Mouse (Mus musculus) CH12.LX (cell line): ENCODE results near the gene Med20. TPM values are rescaled to one million over a fixed set of nuclear protein-coding genes. Genes with fewer than 3 reads are reported as not detected.
A peak's percentile ranks its signal among the peaks of the same experiment; 100 is the strongest.

ENCODE experiments used
- DNase-seq: peaks from one replicate; pipeline ENCODE4 v3.0.0-alpha.2; 2013; ENCODE audit errors: extremely low read depth
- H3K27ac ChIP-seq: 2 replicates; pipeline ENCODE4 v1.5.1; 2012; ENCODE audit warnings: low read depth, mild to moderate bottlenecking, control low read depth, moderate library complexity; ENCODE audit not compliant: insufficient read depth
- H3K27me3 ChIP-seq: replicated peaks from 2 replicates; pipeline ENCODE3; 2012; ENCODE audit warnings: inconsistent platforms
- H3K36me3 ChIP-seq, 2 experiments: replicated peaks in 1 of 2; 2 replicates each; pipeline versions ENCODE3 to v1.6.1; 2012; ENCODE audit warnings: inconsistent platforms in 1 of 2, low read length in 1 of 2, mild to moderate bottlenecking in 1 of 2, mixed read lengths in 1 of 2, moderate library complexity in 1 of 2; ENCODE audit not compliant: control insufficient read depth in 1 of 2, insufficient read depth in 1 of 2
- H3K4me1 ChIP-seq, 2 experiments: 2 replicates each; pipeline ENCODE4 v1.6.1; 2012; ENCODE audit warnings: inconsistent platforms in 1 of 2, moderate library complexity in 1 of 2; ENCODE audit not compliant: insufficient read depth in 2 of 2, control insufficient read depth in 1 of 2
- H3K4me2 ChIP-seq: 2 replicates; pipeline ENCODE4 v1.6.1; 2012; ENCODE audit warnings: low read depth, mild to moderate bottlenecking, control low read depth; ENCODE audit not compliant: poor library complexity, insufficient read depth, severe bottlenecking
- H3K4me3 ChIP-seq, 3 experiments: fragments of 150-350 bp in 1 of 3; sonication (generic) in 1 of 3; replicated peaks in 1 of 3; 2 replicates each; pipeline versions ENCODE3 to v1.5.1; 2011 to 2012; ENCODE audit warnings: low read depth in 2 of 3, low read length in 2 of 3, mild to moderate bottlenecking in 2 of 3, moderate library complexity in 2 of 3, control low read depth in 1 of 3, improper control_type of control experiment in 1 of 3, inconsistent platforms in 1 of 3, mixed read lengths in 1 of 3; ENCODE audit not compliant: poor library complexity in 1 of 3
- H3K79me2 ChIP-seq: replicated peaks from 2 replicates; pipeline ENCODE4 v1.6.1; 2012; ENCODE audit warnings: mild to moderate bottlenecking, moderate library complexity; ENCODE audit not compliant: control insufficient read depth, poor library complexity, insufficient read depth, severe bottlenecking; ENCODE audit errors: extremely low read depth
- H3K9ac ChIP-seq: 2 replicates; pipeline ENCODE4 v1.6.1; 2012; ENCODE audit warnings: low read depth, mild to moderate bottlenecking, control low read depth, moderate library complexity; ENCODE audit not compliant: insufficient read depth
- H3K9me3 ChIP-seq: replicated peaks from 2 replicates; pipeline ENCODE3; 2012; ENCODE audit warnings: low read length, inconsistent platforms, mixed read lengths
- BHLHE40 ChIP-seq: IDR thresholded peaks from 2 replicates; pipeline ENCODE4 v1.6.1; 2011; ENCODE audit warnings: mild to moderate bottlenecking, low read depth, low read length, improper control_type of control experiment
- CHD1 ChIP-seq: IDR thresholded peaks from 2 replicates; pipeline ENCODE4 v1.6.1; 2012; ENCODE audit warnings: low read depth, low read length, improper control_type of control experiment, inconsistent platforms
- CHD2 ChIP-seq: IDR thresholded peaks from 2 replicates; pipeline ENCODE4 v1.6.1; 2011; ENCODE audit warnings: low read length, improper control_type of control experiment
- CTCF ChIP-seq, 2 experiments: IDR thresholded peaks in 1 of 2; conservative IDR thresholded peaks in 1 of 2; 2 replicates each; pipeline ENCODE4 v1.5.1; 2011 to 2012; ENCODE audit warnings: low read depth in 2 of 2, low read length in 2 of 2, improper control_type of control experiment in 1 of 2, inconsistent platforms in 1 of 2, mild to moderate bottlenecking in 1 of 2, moderate library complexity in 1 of 2
- E2F4 ChIP-seq: IDR thresholded peaks from 2 replicates; pipeline ENCODE4 v1.6.1; 2011; ENCODE audit warnings: low read depth, low read length, improper control_type of control experiment; ENCODE audit not compliant: insufficient replicate concordance
- ELF1 ChIP-seq: IDR thresholded peaks from 2 replicates; pipeline ENCODE4 v1.6.1; 2014; ENCODE audit warnings: low read depth, mild to moderate bottlenecking, inconsistent platforms, low read length, improper control_type of control experiment
- EP300 ChIP-seq: IDR thresholded peaks from 2 replicates; pipeline ENCODE4 v1.6.1; 2011; ENCODE audit warnings: low read length, improper control_type of control experiment
- ETS1 ChIP-seq: conservative IDR thresholded peaks from 2 replicates; pipeline ENCODE4 v1.6.1; 2012; ENCODE audit warnings: low read depth, mild to moderate bottlenecking, inconsistent platforms, low read length, improper control_type of control experiment, moderate library complexity
- GABPA ChIP-seq: IDR thresholded peaks from 2 replicates; pipeline ENCODE4 v1.6.1; 2012; ENCODE audit warnings: low read depth, low read length, improper control_type of control experiment, inconsistent platforms; ENCODE audit not compliant: insufficient replicate concordance
- HCFC1 ChIP-seq: IDR thresholded peaks from 2 replicates; pipeline ENCODE4 v1.6.1; 2012; ENCODE audit warnings: low read depth, mild to moderate bottlenecking, inconsistent platforms, low read length, improper control_type of control experiment
- IRF4 ChIP-seq: IDR thresholded peaks from 2 replicates; pipeline ENCODE4 v1.6.1; 2014; ENCODE audit warnings: low read depth, mild to moderate bottlenecking, inconsistent platforms, low read length, improper control_type of control experiment
- JUN ChIP-seq: IDR thresholded peaks from 2 replicates; pipeline ENCODE4 v1.6.1; 2011; ENCODE audit warnings: low read depth, mild to moderate bottlenecking, low read length, improper control_type of control experiment, moderate library complexity; ENCODE audit not compliant: insufficient read depth
- JUND ChIP-seq: conservative IDR thresholded peaks from 2 replicates; pipeline ENCODE4 v1.6.1; 2011; ENCODE audit warnings: low read depth, low read length, improper control_type of control experiment
- KAT2A ChIP-seq: IDR thresholded peaks from 2 replicates; pipeline ENCODE4 v1.6.1; 2012; ENCODE audit warnings: low read length, improper control_type of control experiment, inconsistent platforms; ENCODE audit not compliant: insufficient replicate concordance
- MAFK ChIP-seq: IDR thresholded peaks from 2 replicates; pipeline ENCODE4 v1.6.1; 2011; ENCODE audit warnings: low read length, improper control_type of control experiment; ENCODE audit not compliant: insufficient replicate concordance
- MAX ChIP-seq: IDR thresholded peaks from 2 replicates; pipeline ENCODE4 v1.6.1; 2011; ENCODE audit warnings: low read length, improper control_type of control experiment
- MAZ ChIP-seq: IDR thresholded peaks from 2 replicates; pipeline ENCODE4 v1.6.1; 2012; ENCODE audit warnings: low read depth, mild to moderate bottlenecking, inconsistent platforms, low read length, improper control_type of control experiment, moderate library complexity
- MEF2A ChIP-seq: IDR thresholded peaks from 2 replicates; pipeline ENCODE4 v1.6.1; 2014; ENCODE audit warnings: low read depth, mild to moderate bottlenecking, inconsistent platforms, low read length, improper control_type of control experiment, borderline replicate concordance
- MXI1 ChIP-seq: IDR thresholded peaks from 2 replicates; pipeline ENCODE4 v1.6.1; 2011; ENCODE audit warnings: mild to moderate bottlenecking, low read depth, low read length, improper control_type of control experiment
- MYC ChIP-seq: IDR thresholded peaks from 2 replicates; pipeline ENCODE4 v1.6.1; 2011; ENCODE audit warnings: low read depth, mild to moderate bottlenecking, improper control_type of control experiment, low read length
- NELFE ChIP-seq: IDR thresholded peaks from 2 replicates; pipeline ENCODE4 v1.6.1; 2011; ENCODE audit warnings: low read depth, low read length, improper control_type of control experiment
- NRF1 ChIP-seq: IDR thresholded peaks from 2 replicates; pipeline ENCODE4 v1.6.1; 2014; ENCODE audit warnings: low read depth, mild to moderate bottlenecking, inconsistent platforms, low read length, improper control_type of control experiment, moderate library complexity
- PAX5 ChIP-seq: IDR thresholded peaks from 2 replicates; pipeline ENCODE4 v1.6.1; 2012; ENCODE audit warnings: low read length, inconsistent platforms, mixed read lengths
- POLR2A ChIP-seq: IDR thresholded peaks from 2 replicates; pipeline ENCODE4 v1.6.1; 2011; ENCODE audit warnings: low read depth, mild to moderate bottlenecking, improper control_type of control experiment, low read length
- POLR2AphosphoS2 ChIP-seq: IDR thresholded peaks from 2 replicates; pipeline ENCODE4 v1.6.1; 2011; ENCODE audit warnings: low read depth, low read length, improper control_type of control experiment
- RAD21 ChIP-seq: IDR thresholded peaks from 2 replicates; pipeline ENCODE4 v1.6.1; 2011; ENCODE audit warnings: low read depth, mild to moderate bottlenecking, low read length, improper control_type of control experiment, moderate library complexity
- RCOR1 ChIP-seq: conservative IDR thresholded peaks from 2 replicates; pipeline ENCODE4 v1.6.1; 2012; ENCODE audit warnings: low read depth, mild to moderate bottlenecking, inconsistent platforms, low read length, improper control_type of control experiment
- SIN3A ChIP-seq: IDR thresholded peaks from 2 replicates; pipeline ENCODE4 v1.6.1; 2012; ENCODE audit warnings: low read length, improper control_type of control experiment, inconsistent platforms
- SMC3 ChIP-seq: IDR thresholded peaks from 2 replicates; pipeline ENCODE4 v1.6.1; 2011; ENCODE audit warnings: low read depth, low read length, improper control_type of control experiment
- TBP ChIP-seq: conservative IDR thresholded peaks from 2 replicates; pipeline ENCODE4 v1.6.1; 2011; ENCODE audit warnings: low read depth, low read length, improper control_type of control experiment
- TCF12 ChIP-seq: IDR thresholded peaks from 2 replicates; pipeline ENCODE4 v1.6.1; 2014; ENCODE audit warnings: low read depth, mild to moderate bottlenecking, inconsistent platforms, low read length, improper control_type of control experiment
- UBTF ChIP-seq: IDR thresholded peaks from 2 replicates; pipeline ENCODE4 v1.6.1; 2012; ENCODE audit warnings: low read depth, mild to moderate bottlenecking, inconsistent platforms, low read length, improper control_type of control experiment, moderate library complexity
- USF1 ChIP-seq: IDR thresholded peaks from 2 replicates; pipeline ENCODE4 v1.6.1; 2014; ENCODE audit warnings: low read depth, mild to moderate bottlenecking, inconsistent platforms, low read length, improper control_type of control experiment
- USF2 ChIP-seq: conservative IDR thresholded peaks from 2 replicates; pipeline ENCODE4 v1.6.1; 2011; ENCODE audit warnings: low read depth, low read length, improper control_type of control experiment
- ZC3H11A ChIP-seq: IDR thresholded peaks from 2 replicates; pipeline ENCODE4 v1.6.1; 2012; ENCODE audit warnings: low read depth, mild to moderate bottlenecking, inconsistent platforms, low read length, improper control_type of control experiment
- ZKSCAN1 ChIP-seq: IDR thresholded peaks from 2 replicates; pipeline ENCODE4 v1.6.1; 2012; ENCODE audit warnings: low read depth, inconsistent platforms, low read length, improper control_type of control experiment, borderline replicate concordance
- ZMIZ1 ChIP-seq: IDR thresholded peaks from 2 replicates; pipeline ENCODE4 v1.6.1; 2012; ENCODE audit warnings: low read depth, mild to moderate bottlenecking, inconsistent platforms, low read length, improper control_type of control experiment
- ZNF384 ChIP-seq: IDR thresholded peaks from 2 replicates; pipeline ENCODE4 v1.6.1; 2012; ENCODE audit warnings: low read depth, low read length, improper control_type of control experiment, inconsistent platforms
- dilution Hi-C: fragments of 300-500 bp; cut with MboI; formaldehyde crosslinking; loops from 2 replicates; pipeline ENCODE4 v1.14.3; 2020; ENCODE audit warnings: low sequenced_read_pairs; ENCODE audit not compliant: extremely low pct_unique_long_range_greater_than_20kb, extremely low pct_ligation_motif_present
- in situ Hi-C: fragments of 300-500 bp; cut with MboI; formaldehyde crosslinking; loops from 3 replicates; pipeline ENCODE4 v1.14.3; 2019; ENCODE audit warnings: low sequenced_read_pairs, low pct_ligation_motif_present, low pct_unique_long_range_greater_than_20kb, mixed read lengths
- polyA plus RNA-seq: library from polyadenylated mRNA; unstranded; fragments of >175 nt; gene quantifications from 2 replicates; pipeline ENCODE4 v1.2.1, GENCODE M21; 2012; ENCODE audit warnings: low read depth; ENCODE audit not compliant: insufficient read length
- total RNA-seq, 2 experiments: library from RNA; depleted of rRNA; stranded (reverse); fragments of 300-350 nt in 1 of 2; fragments of >200 nt in 1 of 2; gene quantifications; 2 replicates each; pipeline ENCODE4 v1.2.3; 2012 to 2014

The Med20 gene
- total and polyA plus RNA-seq, 3 experiments, result 31.0 to 42.5 (median 31.1) TPM

GRCm38 (mm10) chr17:47646683-47647082 lies 35.3 kb downstream of the Med20 start:
- Histone ChIP-seq H3K9ac (no peak overlapping the region), H3K9me3 (no peaks in the 10 kb centered on the region), H3K4me3 (no peak overlapping the region), H3K4me2 (no peak overlapping the region), H3K36me3 (no peaks in the 10 kb centered on the region), H3K4me1 (no peaks in the 10 kb centered on the region), H3K79me2 (no peaks in the 10 kb centered on the region), H3K27ac (no peak overlapping the region), H3K27me3 (no peaks in the 10 kb centered on the region)
- TF ChIP-seq MAX (no peak), USF1 (no peak), RAD21 (peak; percentile 77), E2F4 (no peak), TBP (no peak), EP300 (no peak), JUND (no peak), UBTF (no peak), GABPA (no peak), TCF12 (no peak), USF2 (no peak), PAX5 (no peak), CTCF (conservative IDR thresholded peaks at IDR 0.05 in 1 of 2, IDR thresholded peaks at IDR 0.05 in 1 of 2; ENCODE audit: low read depth in 2 of 2, low read length in 2 of 2) (peak; percentile 72 to 91), NRF1 (no peak), KAT2A (no peak), SMC3 (peak; percentile 72), ZMIZ1 (no peak), MEF2A (no peak), MXI1 (no peak), HCFC1 (no peak), JUN (no peak), CHD1 (no peak), IRF4 (peak; percentile 30; the same call in 1 of the 2 replicates), ETS1 (no peak), ZKSCAN1 (no peak), RCOR1 (no peak), POLR2A (no peak), SIN3A (no peak), ZC3H11A (no peak; the same call in 1 of the 2 replicates), MAFK (no peak), MYC (no peak), MAZ (no peak), POLR2AphosphoS2 (no peak), ELF1 (no peak), ZNF384 (peak; percentile 63), CHD2 (no peak), NELFE (peak; percentile 44; the same call in 1 of the 2 replicates), BHLHE40 (no peak)
- DNase-seq, result peak; percentile 91
- dilution Hi-C loops, result no loop called here
- in situ Hi-C loops, result no loop called here
